Mouse (Mus musculus): Measurements from ENCODE around the gene S100a3.

The S100a3 gene

DNA sequence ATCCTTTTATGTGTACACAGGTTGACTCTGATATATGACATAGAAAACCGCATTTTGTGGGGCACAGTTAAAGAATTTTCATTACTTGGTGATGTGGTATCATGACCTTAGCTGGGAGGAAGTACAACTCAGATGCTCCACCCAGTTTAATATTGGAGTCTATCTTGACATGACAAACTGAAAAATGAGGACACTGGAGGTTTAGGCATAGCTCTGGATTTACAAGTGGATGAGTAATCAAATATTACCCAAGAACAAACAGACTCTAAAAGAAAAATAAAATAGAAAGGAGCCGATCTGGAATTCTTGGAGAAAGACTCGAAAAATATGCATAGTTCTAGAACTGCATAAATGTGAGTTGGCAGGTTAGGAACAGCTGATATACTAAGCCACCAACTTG is 14.9 kb downstream of the S100a3 start:
- no peak for DNase-seq

DNA sequence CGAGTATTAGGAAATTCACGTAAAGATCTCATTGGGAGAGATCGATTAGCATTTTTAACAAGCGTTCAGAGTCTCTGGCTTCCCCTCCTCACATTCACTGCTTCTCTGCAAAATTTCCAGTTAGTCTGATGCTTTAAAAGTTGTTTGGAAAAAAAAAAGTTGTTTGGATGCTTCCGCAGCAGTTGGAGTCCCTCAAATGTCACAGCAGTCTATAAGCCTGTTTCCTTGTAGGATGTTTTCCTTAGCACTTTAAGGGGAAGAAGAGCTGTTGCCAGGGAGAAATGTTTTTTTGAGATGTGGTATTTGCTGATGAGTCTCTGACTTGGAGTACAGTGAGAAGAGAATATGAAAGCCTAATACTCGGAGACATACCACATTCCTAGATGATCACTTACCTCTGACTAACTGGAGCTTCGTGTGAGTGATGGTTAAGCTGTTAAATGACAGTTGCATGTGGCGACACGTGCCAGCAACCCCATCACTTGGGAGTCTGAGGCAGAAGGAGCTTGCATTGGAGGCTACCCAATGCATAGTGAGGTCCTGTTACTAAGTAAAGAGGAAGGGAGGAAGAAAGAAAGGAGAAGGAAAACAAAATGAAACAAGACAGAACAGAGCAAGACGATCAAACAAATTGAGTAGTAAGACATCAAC is 16.1 kb downstream of the S100a3 start:
- no peak for DNase-seq

DNA sequence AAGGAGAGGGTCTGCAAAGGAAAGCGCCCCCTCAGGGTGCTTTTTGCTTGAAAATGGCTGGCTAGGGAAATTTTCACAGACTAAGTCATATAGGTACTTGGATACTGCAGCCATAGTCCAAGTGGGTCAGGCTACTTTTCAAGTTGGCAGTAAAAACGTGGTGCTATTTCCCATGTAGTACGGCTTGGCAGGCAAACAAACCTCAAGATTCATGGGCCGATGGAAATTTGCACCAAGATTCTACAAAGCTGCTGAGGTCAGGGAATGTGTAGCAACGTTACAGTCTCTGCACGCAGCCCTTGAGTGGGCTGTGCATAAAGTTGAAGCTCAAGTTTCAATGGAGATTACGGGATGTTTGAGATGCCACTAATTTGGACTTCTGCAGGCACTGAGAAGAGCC is 19.1 kb downstream of the S100a3 start:
- DNase-seq: no peak

DNA sequence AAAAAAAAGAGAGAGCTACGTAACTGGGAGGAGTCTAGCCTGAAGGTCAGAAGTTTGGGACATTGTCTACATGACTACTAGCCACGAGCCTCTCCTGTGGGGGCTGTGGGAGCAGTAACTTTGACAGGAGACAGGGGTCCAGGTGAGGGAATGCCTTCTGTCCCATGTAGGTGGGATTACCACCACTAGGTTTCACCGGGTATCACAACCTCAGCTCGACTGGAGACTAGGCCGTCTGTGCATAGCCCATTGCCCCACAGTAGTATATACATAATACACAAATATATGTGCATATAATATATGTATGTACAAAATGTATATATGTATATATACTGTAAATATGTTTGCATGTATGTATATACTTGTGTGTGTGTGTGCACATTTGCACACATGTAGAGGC is 20.8 kb downstream of the S100a3 start:
- DNase-seq: no peak

DNA sequence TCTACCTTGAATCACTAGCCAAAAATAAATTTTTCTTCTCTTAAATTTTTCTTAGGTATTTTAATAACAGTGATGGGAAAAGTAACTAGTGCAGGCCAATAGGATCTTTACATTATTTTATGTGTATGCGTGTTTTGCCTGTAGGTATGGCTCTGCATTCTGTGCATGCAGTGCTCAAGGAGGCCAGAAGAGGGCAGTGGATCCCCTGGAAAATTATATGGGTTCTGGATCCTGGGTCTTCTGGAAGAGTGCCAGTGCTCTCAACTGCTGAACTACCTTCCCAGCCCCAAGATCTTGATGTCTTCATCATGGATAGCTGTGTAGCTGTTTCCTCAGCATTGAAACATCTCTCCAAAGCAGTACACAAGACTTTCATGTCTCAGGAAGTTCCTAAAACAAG is 21.8 kb downstream of the S100a3 start:
- no peak for DNase-seq

DNA sequence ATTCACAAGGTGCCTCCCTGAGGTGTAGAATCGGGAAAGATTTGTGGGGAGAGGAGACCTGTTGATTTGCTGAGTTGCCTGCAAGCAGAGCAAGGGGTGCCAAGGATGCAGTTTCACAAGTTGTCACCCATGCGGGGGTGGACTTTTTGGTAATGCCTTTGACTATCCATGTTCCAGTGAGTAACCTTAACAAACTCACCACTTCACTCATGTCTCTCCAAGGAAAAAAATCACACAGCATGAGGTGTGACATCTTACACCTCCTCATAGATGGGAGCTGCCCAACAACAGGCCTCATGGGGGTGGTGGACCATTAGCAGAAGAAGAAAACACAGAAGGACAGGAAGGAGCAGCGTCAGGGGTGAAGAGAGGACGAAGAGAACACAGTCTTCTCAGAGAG is 22.2 kb downstream of the S100a3 start:
- DNase-seq: no peak

DNA sequence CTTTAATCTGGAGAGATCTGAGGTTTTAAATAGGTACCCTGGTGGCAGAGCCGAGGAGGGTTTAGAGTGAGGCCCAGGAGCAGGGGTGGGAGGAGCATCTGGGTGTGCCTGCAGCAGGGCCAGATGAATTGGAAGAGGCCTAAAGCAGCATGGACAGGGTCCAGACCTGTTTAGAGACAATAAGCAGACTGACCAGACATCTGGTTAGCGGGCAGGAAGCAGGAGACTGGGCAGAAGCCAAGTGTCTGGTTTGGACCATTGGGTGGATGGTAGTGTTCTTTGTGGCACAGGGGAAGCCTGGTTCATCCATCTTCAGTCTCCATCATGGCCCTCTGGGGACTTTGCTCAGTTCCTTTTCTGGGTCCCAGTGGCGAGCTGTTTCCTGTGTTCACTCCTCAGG is 23.5 kb downstream of the S100a3 start:
- DNase-seq: peak; percentile 57 to 70

DNA sequence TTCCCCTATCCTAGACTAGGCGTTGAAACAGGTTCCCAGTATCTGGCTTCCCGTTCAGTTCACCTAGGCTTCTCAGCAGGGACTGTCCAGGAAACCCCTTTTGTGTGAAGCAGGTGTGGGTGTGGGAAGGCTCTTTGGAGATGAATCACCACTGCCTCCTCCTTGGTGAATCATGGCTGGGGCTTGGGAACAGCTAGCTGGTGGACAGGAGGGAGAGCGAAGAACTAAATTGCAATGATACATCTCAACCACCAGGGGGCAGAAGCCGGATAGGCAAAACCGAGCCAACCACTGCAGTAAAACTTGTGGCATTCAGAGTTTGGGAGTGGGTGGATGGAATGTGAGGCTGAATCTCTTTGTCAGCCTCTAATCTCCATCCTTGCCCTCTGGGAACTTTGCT is 25.2 kb downstream of the S100a3 start:
- DNase-seq: peak; percentile 39 to 60

DNA sequence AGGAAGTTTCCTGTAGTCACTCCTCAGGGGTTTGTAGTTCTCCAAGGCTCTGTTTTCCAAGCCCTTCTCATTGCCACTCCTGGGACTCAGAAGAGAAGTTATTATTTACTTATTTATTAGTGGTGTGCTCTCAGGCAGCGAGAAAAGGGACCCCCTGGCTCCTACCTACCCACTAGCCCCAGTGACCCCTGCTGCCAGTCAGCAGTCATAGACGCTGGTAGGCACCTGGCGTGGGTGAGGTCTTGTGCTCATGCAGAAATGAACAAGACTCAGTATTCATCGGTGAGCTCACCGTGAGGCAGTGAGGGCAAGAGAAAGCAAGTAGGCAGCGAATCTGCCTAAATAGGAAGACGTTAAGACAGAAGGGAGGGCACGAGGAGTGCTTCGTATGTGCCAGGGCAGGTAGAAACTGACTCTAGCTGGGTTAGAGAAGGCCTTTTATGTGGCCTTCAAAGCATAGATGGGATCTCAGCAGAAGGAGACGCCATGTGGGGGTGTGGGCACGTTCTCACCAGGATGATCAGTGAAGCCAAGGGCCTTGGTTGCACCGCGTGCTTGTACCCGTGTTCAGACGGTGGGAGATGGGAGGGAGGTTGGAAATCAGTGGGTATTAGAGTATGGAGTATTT is 25.8 kb downstream of the S100a3 start:
- DNase-seq: no peak

DNA sequence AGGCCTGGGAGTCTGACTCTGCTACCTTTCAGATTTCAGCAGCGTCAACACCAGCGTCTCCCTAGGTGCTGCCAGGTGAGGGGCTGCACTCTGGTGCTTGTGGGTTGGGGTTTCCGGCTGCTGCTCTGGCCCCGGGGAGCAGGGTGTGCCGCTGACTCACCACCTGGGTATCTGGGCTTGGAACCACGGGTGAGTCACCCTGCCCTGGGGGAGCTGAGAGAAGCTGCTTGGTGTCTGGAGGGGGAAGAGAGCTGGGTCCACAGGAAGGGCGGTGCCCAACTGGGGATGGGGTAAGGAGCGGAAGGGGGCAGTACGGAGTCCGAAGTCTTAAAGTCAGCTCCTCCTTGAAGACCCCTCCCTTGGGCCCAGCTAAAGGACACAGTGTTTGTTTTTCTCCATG is 26.5 kb downstream of the S100a3 start:
- DNase-seq: peak in 1 of 2 experiments; percentile 69

DNA sequence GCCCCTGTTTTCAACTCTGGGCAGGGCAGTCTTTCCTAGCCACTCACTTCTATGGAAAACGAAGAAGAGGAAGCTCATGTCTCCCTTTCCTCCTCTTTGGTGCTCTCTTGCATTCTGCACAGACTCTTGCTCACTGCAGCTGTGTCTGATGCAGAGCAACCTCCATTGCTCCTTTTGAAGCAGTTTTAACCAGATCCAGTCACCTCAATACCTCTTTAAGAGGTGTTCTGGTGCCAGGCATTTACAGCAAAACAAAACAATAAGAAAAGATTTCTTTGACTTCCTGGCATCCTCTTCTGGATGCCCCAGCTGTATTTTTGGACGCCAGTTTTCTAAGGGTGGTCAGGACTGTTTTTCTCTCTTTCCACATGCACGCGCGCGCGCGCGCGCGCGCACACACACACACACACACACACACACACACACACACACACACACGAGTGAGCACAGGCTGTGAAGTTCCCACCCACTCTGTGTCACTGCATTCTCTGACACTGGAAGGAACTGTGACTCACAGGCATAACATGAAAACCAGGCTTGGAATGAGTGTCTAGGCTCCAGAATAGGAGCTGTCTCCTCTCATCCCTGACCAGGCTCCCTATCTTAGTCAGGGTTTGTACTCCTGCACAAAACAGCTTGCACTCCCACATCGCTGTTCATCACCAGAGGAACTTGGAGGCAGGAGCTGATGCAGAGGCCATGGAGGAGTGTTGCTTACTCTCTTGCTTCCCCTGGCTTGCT is 27.2 kb downstream of the S100a3 start:
- no peak for DNase-seq

DNA sequence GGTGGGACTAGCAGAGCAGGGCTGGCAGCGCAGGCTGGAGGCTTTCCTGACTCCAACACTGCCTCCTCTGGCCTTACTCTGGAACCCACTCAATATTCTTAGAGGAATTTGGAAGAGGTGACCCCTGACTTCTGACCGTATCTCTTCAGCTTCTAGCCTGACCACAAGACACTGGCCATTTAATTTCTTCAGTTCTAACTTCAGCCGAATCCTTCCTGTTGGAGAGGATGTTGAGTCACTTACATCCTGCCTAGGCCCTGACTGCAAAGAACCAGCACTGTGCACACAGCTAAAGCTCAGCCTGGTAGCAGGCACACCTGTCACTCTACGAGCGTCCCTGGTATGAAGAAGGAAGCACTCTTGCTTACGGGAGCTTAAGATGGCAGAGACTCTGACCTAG is 29.0 kb downstream of the S100a3 start:
- no peak for DNase-seq

DNA sequence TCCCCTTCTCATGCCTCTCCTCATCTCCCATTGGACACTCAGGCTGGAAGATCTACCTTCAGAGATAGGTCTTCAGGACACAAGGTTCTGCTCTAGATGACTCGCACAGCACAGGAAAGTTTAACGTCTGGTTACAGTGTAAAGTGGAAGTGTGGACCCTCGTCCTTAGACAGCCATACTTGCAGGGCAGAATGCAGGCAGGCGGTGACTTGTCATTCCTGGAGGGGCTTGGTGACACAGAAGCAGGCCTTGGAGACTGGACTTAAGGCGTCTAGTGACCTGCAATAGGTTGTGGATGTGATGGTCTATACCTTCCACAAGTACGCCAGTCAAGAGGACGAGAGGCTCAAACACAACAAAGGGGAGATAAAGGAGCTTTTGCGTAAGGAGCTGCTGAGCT is 29.6 kb downstream of the S100a3 start, which contains the start of gene S100a2:
Gene S100a2, plus strand, starts transcription at position 301 of the 400 bp plus-strand sequence.
- no peak for DNase-seq

DNA sequence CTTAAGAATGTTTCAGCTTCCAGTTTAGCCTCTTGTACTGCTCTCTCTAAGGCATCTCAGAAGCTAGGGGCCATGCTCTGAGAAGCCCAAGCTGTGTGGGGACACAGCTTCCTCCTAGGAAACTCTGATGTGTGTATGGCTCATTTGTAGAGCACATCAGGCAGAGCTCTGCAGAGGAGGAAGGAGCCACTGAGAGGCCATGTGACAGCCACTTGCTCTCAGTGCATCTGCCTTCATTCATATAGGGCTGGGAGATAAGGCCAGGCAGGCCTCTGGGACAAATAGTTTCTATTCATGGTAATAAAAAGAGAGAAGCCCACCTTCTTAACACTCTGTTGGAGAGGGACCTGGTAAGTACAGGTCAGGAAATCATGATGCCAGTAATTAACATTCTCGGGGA is 34.1 kb downstream of the S100a3 start:
- no peak for DNase-seq

DNA sequence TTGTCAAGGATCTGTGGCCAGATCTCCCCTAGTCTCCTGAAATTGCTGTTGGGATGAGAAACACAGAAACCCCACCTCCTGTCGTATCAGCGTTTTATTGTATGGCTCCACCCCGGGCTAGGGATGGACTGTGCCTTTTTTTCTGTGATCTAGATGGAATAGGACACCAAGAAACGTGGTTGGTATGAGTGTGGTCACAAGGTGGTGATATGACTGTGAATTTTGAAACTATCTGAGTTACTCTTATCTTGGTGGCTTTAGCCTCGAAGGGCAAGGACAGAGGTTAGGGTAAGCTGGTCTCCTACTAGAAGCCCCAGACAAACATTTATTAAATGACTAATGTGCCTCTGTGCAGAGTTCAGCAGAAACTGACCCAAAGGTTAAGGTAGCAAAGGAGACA is 35.2 kb downstream of the S100a3 start:
- no peak for DNase-seq

DNA sequence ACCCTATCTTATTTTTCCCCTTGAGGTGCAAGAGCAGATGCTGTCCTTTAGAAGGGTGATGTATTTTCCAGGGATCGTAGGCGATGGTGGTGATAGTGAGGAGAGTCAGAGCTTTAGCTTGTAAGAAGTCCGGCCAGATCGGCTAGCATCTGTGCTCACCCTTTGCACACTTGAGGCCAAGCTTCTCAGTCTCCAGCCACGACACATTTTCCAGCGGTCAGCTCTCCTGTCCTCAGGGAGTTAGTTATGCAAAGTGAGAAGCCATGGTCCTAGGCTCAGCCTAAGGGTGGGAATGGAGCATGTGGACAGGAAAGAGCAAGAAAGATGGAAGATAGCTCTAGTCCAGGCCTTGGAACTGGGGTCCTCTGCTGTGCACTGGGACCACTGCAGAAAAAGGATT is 36.4 kb downstream of the S100a3 start:
- no peak for DNase-seq

DNA sequence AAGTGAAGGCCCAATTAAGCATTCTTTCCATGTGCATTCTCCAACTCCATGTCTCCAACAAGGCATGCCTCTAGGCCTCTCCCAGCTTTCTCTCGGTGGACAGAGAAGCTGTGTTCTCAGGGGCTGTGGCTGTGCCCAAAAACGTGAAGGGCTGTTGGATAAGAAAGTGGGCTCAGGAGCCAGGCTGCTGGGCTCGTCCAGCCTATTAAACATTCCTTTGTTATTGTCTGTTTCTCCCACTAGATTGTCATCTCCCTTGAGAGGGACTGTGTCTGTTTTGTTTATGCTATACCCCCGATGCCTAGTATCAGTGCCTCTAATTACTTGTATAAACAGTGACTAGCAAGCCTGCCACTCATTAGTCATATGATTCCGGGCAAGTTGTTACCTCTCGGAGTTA is 37.4 kb downstream of the S100a3 start:
- DNase-seq: no peak

DNA sequence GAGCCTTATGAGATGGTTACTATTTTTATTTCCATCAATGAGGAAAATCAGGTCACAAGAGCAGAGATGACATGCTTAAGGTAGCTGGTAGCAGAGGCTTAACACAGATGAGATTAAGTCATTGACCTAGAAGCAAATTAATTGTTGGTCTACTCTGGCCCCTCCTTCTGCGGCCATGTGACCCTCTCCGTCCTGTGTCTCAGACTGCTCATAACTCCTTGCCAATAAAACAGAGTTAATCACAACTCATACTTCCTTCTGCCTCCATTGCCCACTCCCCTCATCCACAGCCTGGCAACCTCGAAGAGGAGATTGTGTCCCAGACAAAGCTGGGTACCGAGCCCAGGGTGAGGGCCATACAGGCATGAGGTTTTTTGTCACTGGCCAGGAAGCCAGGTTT is 37.8 kb downstream of the S100a3 start:
- no peak for DNase-seq

DNA sequence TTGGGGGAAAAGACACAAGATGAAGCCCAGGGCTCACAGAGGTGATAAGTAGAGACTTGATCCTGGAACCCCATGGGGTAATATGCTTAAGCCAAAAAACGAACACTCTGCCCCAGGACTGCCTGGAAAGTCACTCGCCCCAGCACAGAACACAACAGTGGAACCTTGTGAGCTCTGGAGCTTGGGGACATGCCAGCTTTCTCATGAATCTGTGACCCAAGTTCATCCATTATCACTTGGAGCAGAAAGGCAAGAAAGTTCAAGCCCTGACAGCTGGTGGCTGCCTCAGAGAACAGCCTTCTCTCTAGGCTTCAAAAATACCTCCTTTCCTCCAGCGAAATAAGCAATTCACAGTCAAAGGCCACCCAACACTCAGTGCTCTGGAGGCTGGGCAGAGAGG is 39.0 kb downstream of the S100a3 start:
- DNase-seq: peak; percentile 57 to 61

DNA sequence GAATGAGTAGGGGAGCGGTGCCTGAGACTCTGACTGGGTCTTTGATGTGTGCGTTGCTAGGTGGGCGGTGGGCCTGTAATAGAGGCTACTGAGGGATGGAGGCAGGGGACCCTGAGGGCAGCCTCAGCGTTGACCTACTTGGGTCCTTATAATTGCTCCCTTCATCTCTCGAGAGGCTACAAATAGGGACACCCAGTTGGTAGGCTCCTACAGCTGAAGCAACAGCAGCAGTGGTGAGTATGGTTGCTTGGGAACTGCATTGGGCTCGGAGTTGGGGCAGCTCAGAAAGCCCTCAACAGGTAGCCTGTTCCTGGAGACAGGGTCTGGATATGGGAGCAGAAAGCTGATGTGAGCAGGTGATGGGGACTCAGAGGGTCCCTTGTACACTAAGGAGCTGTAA is 39.7 kb downstream of the S100a3 start:
- no peak for DNase-seq

DNA sequence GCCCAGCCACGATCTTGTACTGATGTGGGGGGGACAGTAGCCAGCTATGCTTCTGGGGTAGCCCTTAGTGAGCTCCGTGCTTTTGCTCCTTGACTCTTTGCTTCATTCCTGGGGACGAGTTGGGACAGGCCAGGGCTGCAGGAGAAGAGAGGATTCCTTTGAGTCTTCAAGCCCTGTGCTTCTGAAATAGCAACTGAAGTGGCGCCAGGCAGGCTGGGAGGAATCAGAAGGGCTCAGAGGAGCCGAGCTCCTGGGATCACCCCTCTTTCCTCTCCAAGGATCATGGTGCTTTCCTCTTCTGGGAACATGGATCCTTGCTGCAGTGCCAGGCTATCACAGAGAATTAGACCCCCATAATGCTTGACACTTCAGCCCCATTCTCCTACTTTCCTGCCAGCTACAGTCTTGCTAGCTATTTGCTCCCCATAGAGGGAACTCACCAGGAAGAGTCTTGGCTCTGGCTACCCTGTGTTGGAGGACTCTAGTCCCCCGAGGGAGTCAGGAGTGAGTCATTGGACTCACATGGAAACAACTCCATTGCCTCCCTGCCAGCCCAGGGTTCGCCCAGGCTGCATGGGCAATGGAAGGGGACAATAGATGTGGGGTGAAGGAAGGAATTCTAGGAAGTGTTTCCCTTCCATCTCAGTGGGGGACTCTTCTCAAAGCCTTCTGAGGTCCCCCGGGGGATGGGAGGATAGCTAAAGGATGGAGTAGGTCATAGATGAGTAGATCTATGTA is 40.2 kb downstream of the S100a3 start:
- no peak for DNase-seq

DNA sequence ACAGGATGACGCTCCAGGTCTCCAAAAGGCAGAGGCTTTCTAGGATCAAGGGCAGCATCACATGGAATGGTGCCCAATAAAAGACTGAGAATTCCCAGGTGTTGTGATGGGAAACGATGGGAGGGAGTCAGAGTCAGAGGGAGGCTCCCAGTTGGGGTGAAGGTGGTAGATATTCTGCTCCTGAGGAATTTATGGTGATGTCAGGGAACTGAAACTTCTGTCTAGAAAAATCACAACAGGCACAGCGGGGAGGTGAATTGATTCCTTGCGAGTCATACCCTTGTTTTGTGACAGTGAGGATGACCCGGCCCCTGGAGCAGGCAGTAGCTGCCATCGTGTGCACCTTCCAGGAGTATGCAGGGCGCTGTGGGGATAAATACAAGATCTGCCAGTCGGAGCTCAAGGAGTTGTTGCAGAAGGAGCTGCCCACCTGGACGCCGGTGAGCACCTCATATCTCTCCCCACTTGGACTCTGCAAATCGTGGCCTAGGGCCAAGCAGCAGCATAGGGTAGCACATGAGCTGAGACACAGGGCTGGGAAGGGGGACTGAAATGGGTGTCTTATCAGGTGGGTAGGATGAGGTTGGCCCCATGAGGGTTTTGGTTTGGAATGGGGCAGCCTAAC is 41.2 kb downstream of the S100a3 start, which contains the start of gene Gm42674:
Gene Gm42674, plus strand, starts transcription at position 419 of the 625 bp plus-strand sequence.
- DNase-seq: no peak

DNA sequence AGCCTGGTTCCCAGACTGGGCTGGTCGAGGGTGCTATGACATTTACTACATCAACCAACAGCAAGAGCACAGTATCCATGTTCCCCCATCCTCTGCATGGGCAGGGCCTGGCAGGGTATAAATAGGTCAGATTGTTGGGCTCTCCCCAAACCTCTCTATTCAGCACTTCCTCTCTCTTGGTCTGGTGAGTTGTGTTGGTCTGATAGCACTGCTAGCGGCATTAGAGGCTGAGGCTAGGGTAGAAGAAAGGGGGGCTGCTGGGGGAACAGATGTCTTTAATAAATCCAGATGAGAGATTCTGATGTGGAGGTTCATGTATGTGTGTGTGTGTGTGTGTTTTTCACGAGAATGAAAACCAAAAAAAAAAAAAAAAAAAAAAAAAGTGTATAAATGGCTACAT is 43.2 kb downstream of the S100a3 start, which contains the start of gene S100a4:
Gene S100a4, plus strand, starts transcription at position 149 of the 400 bp plus-strand sequence.
- no peak for DNase-seq
